Mouse (Mus musculus) regulatory T cell (primary cell): ENCODE results near the gene Mgp.

ENCODE experiments used
- in situ Hi-C: fragments of 300-600 bp; cut with MboI, MseI; formaldehyde crosslinking; loops from one replicate; pipeline ENCODE4 v1.15.1; 2025; ENCODE audit warnings: high pct_unique_total_duplicates

Gene Mgp

GRCm38 (mm10) chr6:136898954-136899353 lies 23.3 kb upstream of the Mgp start:
- in situ Hi-C loops = no loop called here

GRCm38 (mm10) chr6:136898222-136898621 lies 22.6 kb upstream of the Mgp start:
- in situ Hi-C loops = no loop called here

- in situ Hi-C loops = no loop called here
These were observed 22.2 kb upstream of the Mgp start for GRCm38 (mm10) chr6:136897789-136898188.

GRCm38 (mm10) chr6:136894532-136895339 lies 19.1 kb upstream of the Mgp start:
- in situ Hi-C loops = no loop called here

- in situ Hi-C loops = no loop called here
These were observed 16.4 kb upstream of the Mgp start for GRCm38 (mm10) chr6:136892002-136892401.

GRCm38 (mm10) chr6:136889554-136889953 lies 13.9 kb upstream of the Mgp start:
- in situ Hi-C loops = loop anchor here (10.0 kb wide), 1 partner anchor 695 kb away; no protein-coding TSS in a partner anchor

GRCm38 (mm10) chr6:136889067-136889466 lies 13.4 kb upstream of the Mgp start:
- in situ Hi-C loops = loop anchor here (10.0 kb wide), 1 partner anchor 694 kb away; no protein-coding TSS in a partner anchor

GRCm38 (mm10) chr6:136887854-136888253 lies 12.2 kb upstream of the Mgp start:
- in situ Hi-C loops = loop anchor here (10.0 kb wide), 1 partner anchor 693 kb away; no protein-coding TSS in a partner anchor

GRCm38 (mm10) chr6:136884766-136885165 lies 9.1 kb upstream of the Mgp start:
- in situ Hi-C loops = loop anchor here (10.0 kb wide), 1 partner anchor 690 kb away; no protein-coding TSS in a partner anchor

- in situ Hi-C loops = loop anchor here (10.0 kb wide), 1 partner anchor 689 kb away; no protein-coding TSS in a partner anchor
These were observed 8.3 kb upstream of the Mgp start for GRCm38 (mm10) chr6:136883961-136884360.

- in situ Hi-C loops = loop anchor here (10.0 kb wide), 1 partner anchor 689 kb away; no protein-coding TSS in a partner anchor
These were observed 7.8 kb upstream of the Mgp start for GRCm38 (mm10) chr6:136883431-136883915.

- in situ Hi-C loops = loop anchor here (10.0 kb wide), 1 partner anchor 687 kb away; no protein-coding TSS in a partner anchor
These were observed 6.1 kb upstream of the Mgp start for GRCm38 (mm10) chr6:136881678-136882077.

GRCm38 (mm10) chr6:136874599-136874998 lies 1.0 kb downstream of the Mgp start:
- in situ Hi-C loops = no loop called here

- in situ Hi-C loops = loop anchor here (10.0 kb wide), 1 partner anchor 666 kb away; no protein-coding TSS in a partner anchor
These were observed 6.7 kb downstream of the Mgp start for GRCm38 (mm10) chr6:136868921-136869320.

- in situ Hi-C loops = loop anchor here (10.0 kb wide), 1 partner anchor 669 kb away; no protein-coding TSS in a partner anchor
These were observed 9.5 kb downstream of the Mgp start for GRCm38 (mm10) chr6:136866150-136866549.

- in situ Hi-C loops = loop anchor here (10.0 kb wide), 1 partner anchor 669 kb away; no protein-coding TSS in a partner anchor
These were observed 10.3 kb downstream of the Mgp start for GRCm38 (mm10) chr6:136865360-136865759.

GRCm38 (mm10) chr6:136861020-136861419 lies 14.6 kb downstream of the Mgp start:
- in situ Hi-C loops = loop anchor here (10.0 kb wide), 1 partner anchor 674 kb away; no protein-coding TSS in a partner anchor

- in situ Hi-C loops = loop anchor here (5.0 kb wide), 2 partner anchors 64 to 119 kb away; partner anchors contain the start of genes Erp27 and Pde6h
These were observed 17.2 kb downstream of the Mgp start for GRCm38 (mm10) chr6:136858420-136858819.

GRCm38 (mm10) chr6:136857873-136858260 lies 17.8 kb downstream of the Mgp start:
- in situ Hi-C loops = loop anchor here (5.0 kb wide), 2 partner anchors 64 to 119 kb away; partner anchors contain the start of genes Erp27 and Pde6h

- in situ Hi-C loops = loop anchor here (5.0 kb wide), 2 partner anchors 65 to 120 kb away; partner anchors contain the start of genes Erp27 and Pde6h
These were observed 18.3 kb downstream of the Mgp start, which contains the start of gene Art4 for GRCm38 (mm10) chr6:136857186-136857872. Art4 (minus strand) TSS chr6:136857733.

- in situ Hi-C loops = loop anchor here (5.0 kb wide), 2 partner anchors 66 to 121 kb away; partner anchors contain the start of genes Erp27 and Pde6h
These were observed 19.5 kb downstream of the Mgp start for GRCm38 (mm10) chr6:136856071-136856636.
